Mouse (Mus musculus) cerebellum, adult 2 months (tissue): ENCODE measurements around the gene Hnrnpl.

Source experiments
- CTCF ChIP-seq: fragments of 200-500 bp; IDR thresholded peaks from 2 replicates; pipeline ENCODE4 v1.5.1; 2011; ENCODE audit warnings: low read depth, mild to moderate bottlenecking, control low read depth, low read length, moderate library complexity, borderline replicate concordance; ENCODE audit not compliant: insufficient read depth
- POLR2A ChIP-seq: fragments of 200-500 bp; IDR thresholded peaks from 2 replicates; pipeline ENCODE4 v1.6.1; 2011; ENCODE audit warnings: low read length, control low read depth, borderline replicate concordance; ENCODE audit not compliant: insufficient read depth

GRCm38 (mm10) chr7:28832137-28832536, 23.8 kb downstream of the Hnrnpl start:
- TF ChIP-seq CTCF (no peak), POLR2A (no peak)
